Mouse (Mus musculus) lung, postnatal 0 days (tissue): ENCODE measurements around the gene Slc38a9. TPM values are rescaled to one million over a fixed set of nuclear protein-coding genes. Genes with fewer than 3 reads are reported as not detected.

Source experiments
- ATAC-seq: fragments of 200-750 bp; cut with Nextera tagmentation; 2 replicates; pipeline ENCODE4 v1.8.0; 2017; ENCODE audit warnings: moderate library complexity
- DNase-seq: peaks from one replicate; pipeline ENCODE4 v3.0.0-alpha.2; 2016; ENCODE audit warnings: low spot score
- H3K27ac ChIP-seq: fragments of 300-500 bp; sonication (generic); 2 replicates; pipeline ENCODE4 v1.5.1; 2014; ENCODE audit warnings: antibody characterized with exemption, mild to moderate bottlenecking, low read length, mixed read lengths
- H3K27me3 ChIP-seq: fragments of 300-500 bp; sonication (generic); replicated peaks from 2 replicates; pipeline ENCODE4 v1.6.1; 2014; ENCODE audit warnings: low read length, mixed read lengths; ENCODE audit not compliant: insufficient read depth
- H3K36me3 ChIP-seq: fragments of 300-500 bp; sonication (generic); 2 replicates; pipeline ENCODE4 v1.6.1; 2014; ENCODE audit warnings: low read length, mixed read lengths; ENCODE audit not compliant: insufficient read depth
- H3K4me1 ChIP-seq: fragments of 300-500 bp; sonication (generic); 2 replicates; pipeline ENCODE4 v1.6.1; 2014; ENCODE audit warnings: antibody characterized with exemption, low read depth, low read length, mixed read lengths; ENCODE audit not compliant: insufficient read depth
- H3K4me2 ChIP-seq: fragments of 300-500 bp; sonication (generic); replicated peaks from 2 replicates; pipeline ENCODE4 v1.6.1; 2014; ENCODE audit warnings: low read depth, mild to moderate bottlenecking, low read length, moderate library complexity, mixed read lengths
- H3K4me3 ChIP-seq: fragments of 300-500 bp; sonication (generic); 2 replicates; pipeline ENCODE4 v1.5.1; 2014; ENCODE audit warnings: low read depth, low read length
- H3K9ac ChIP-seq: fragments of 300-500 bp; sonication (generic); replicated peaks from 2 replicates; pipeline ENCODE4 v1.6.1; 2014; ENCODE audit warnings: low read depth, mild to moderate bottlenecking
- H3K9me3 ChIP-seq: fragments of 300-500 bp; sonication (generic); 2 replicates; pipeline ENCODE4 v1.6.1; 2016; ENCODE audit warnings: low read length, mixed read lengths
- CTCF ChIP-seq: IDR thresholded peaks from 2 replicates; pipeline ENCODE4 v1.5.1; 2016; ENCODE audit warnings: antibody characterized with exemption, mild to moderate bottlenecking
- EP300 ChIP-seq: IDR thresholded peaks from 2 replicates; pipeline ENCODE4 v1.6.1; 2016; ENCODE audit warnings: antibody characterized with exemption, mild to moderate bottlenecking, control low read depth
- WGBS: fragments of 180-500 bp; shearing (Covaris S2); extraction: QIAGEN DNeasy Blood & Tissue Kit; methylation state at CpG from one replicate; pipeline ENCODE4 v1.1.7; 2014; 5-methylcytosine and 5-hydroxymethylcytosine counted together
- polyA plus RNA-seq: library from polyadenylated mRNA; unstranded; fragments of >200 nt; fragmentation: Nextera tagmentation; extraction: Ambion mirVana; gene quantifications from 2 replicates; pipeline ENCODE4 v1.2.1, GENCODE M21; 2015

The Slc38a9 gene
- polyA plus RNA-seq, 1 experiment from 2014 or later: 15.3 TPM

DNA sequence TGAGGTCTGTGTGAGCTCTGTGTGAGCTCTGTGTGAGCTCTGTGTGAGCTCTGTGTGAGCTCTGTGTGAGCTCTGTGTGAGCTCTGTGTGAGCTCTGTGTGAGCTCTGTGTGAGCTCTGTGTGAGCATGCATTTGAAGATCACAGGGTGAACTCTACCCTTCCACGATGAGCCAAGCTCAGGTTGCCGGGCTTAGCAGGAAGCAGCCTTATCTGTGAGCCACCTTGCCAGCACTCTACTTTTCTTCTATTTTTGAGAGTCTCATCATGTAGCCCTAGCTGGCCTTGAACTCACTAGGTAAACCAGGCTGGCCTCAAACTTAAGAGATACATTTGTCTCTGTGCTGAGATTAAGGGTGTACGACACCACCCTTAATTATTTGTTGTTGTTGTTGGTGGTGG lies 24.1 kb upstream of the Slc38a9 start:
- ATAC-seq: no peak
- Histone ChIP-seq H3K9me3 (no peaks in the 10 kb centered on the region), H3K27me3 (no peaks in the 10 kb centered on the region), H3K4me3 (no peak overlapping the region), H3K27ac (no peak overlapping the region), H3K4me1 (no peaks in the 10 kb centered on the region), H3K9ac (no peak overlapping the region), H3K36me3 (no peaks in the 10 kb centered on the region), H3K4me2 (no peak overlapping the region)
- 34% methylated on average over 3 of the region's 3 CpGs for WGBS
- no peak for DNase-seq
- TF ChIP-seq CTCF (no peak), EP300 (no peak)

DNA sequence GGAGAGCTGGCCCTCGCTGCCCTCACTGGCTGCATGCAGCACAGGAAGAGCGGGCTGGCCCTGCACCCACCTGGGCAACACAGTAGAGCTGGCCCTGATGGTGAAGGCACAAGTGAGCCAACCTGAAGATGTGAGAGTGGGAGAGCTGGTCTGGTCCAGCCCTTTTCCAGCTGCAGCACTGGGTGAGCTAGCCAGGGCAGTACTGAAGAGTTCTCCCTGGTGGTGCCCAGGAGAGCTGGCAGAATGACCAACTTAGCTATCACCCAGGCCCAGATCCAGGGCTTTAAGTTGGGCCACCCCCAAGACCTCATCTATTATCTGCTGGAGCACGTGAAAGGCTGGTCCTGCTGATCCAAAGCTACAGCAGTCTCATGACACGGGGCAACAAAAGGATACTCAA lies 21.4 kb upstream of the Slc38a9 start:
- Histone ChIP-seq H3K27ac (no peak overlapping the region), H3K4me3 (no peak overlapping the region), H3K36me3 (no peaks in the 10 kb centered on the region), H3K9me3 (no peaks in the 10 kb centered on the region), H3K27me3 (no peaks in the 10 kb centered on the region), H3K4me1 (no peaks in the 10 kb centered on the region), H3K4me2 (no peak overlapping the region), H3K9ac (no peak overlapping the region)
- DNase-seq (no peak), ATAC-seq (no peak)
- no peak for TF ChIP-seq EP300
- TF ChIP-seq CTCF: no peak
- 60% methylated on average over 4 of the region's 4 CpGs for WGBS

DNA sequence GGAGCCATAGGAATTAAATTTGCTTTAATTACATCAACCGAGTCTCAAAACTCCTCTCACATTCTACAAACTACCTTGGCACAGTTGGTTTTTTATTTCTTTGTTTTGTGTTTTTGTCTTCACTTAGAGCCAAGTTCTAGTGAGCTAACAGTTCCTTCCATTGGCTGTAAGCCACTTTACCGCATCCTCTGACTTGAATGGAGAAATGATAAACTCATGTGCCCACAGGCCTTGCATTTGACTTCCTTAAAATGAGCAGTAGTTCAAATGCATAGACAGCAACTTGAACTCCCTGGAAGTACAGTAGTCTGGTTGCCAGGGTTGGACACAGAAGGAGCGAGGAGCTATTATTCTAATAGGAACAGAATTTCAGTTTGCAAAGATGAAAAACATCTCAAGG lies 17.7 kb upstream of the Slc38a9 start:
- ATAC-seq (no peak), DNase-seq (peak; percentile 26)
- H3K36me3 ChIP-seq: no peaks in the 10 kb centered on the region
- no peaks in the 10 kb centered on the region for H3K4me1 ChIP-seq
- 89% methylated on average over 3 of the region's 3 CpGs for WGBS
- TF ChIP-seq CTCF (no peak), EP300 (no peak)
- no peak overlapping the region for H3K4me2 ChIP-seq
- no peaks in the 10 kb centered on the region for H3K27me3 ChIP-seq
- H3K9me3 ChIP-seq: no peaks in the 10 kb centered on the region
- H3K9ac ChIP-seq: no peak overlapping the region
- H3K4me3 ChIP-seq: no peak overlapping the region
- H3K27ac ChIP-seq: no peak overlapping the region

DNA sequence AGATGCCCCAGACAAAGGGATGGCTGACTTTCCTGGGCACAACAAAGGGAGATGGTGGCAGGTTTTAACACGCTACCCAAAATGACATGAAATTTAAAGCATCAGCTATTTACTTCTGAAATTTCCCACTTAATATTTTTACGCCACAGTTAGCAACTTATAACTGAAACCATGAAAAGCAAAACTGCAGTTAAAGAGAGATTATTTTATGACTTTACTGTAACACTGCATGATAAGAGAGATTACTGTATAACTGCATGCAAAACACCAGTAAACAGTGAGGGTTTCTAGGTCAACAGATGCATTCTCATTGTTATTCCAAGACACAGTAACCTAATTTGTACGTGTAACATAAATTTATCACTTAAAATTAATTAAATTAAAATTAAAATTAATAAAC lies 15.6 kb upstream of the Slc38a9 start:
- no peak for TF ChIP-seq EP300
- Histone ChIP-seq H3K4me1 (no peaks in the 10 kb centered on the region), H3K9me3 (no peaks in the 10 kb centered on the region), H3K9ac (no peak overlapping the region), H3K4me2 (no peak overlapping the region), H3K36me3 (no peaks in the 10 kb centered on the region), H3K27ac (no peak overlapping the region), H3K27me3 (no peaks in the 10 kb centered on the region), H3K4me3 (no peak overlapping the region)
- 78% methylated on average over 3 of the region's 3 CpGs for WGBS
- no peak for ATAC-seq
- DNase-seq: no peak

DNA sequence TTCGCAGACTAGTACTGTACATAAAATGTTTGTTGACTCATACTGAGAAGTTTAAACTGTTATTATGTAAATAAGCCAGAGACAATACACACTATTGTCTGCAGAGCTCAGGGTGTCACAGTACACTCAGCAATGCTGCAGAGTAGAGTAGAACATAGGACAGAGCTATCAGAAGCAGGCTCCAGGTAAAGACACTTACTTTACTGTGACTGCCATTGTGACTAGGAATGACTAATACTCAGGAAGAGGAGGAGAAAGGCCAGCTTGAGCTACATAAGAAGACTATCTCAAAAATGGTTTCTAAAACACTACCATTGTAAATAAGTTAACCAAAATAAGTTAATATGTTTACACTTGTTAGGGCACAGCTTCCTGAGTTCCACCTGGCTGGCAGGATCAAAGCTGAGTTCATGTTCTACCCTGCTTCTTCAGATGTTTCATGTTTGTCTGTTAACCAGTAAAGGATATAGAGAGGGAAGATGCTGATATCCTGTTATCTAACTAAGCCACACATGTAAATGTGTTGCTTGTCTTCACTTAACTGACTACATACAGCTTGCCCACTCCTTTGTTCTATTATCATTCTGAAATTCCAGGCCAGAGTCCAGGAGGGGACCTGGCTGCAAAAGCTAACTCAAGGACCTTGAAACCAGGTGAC lies 14.9 kb upstream of the Slc38a9 start:
- Histone ChIP-seq H3K4me3 (no peak overlapping the region), H3K4me2 (no peak overlapping the region), H3K9me3 (no peaks in the 10 kb centered on the region), H3K36me3 (no peaks in the 10 kb centered on the region), H3K9ac (no peak overlapping the region), H3K4me1 (no peaks in the 10 kb centered on the region), H3K27me3 (no peaks in the 10 kb centered on the region), H3K27ac (no peak overlapping the region)
- ATAC-seq: no peak
- no peak for DNase-seq
- WGBS: 76% methylated on average over 1 of the region's 1 CpGs
- TF ChIP-seq CTCF (no peak), EP300 (no peak)

DNA sequence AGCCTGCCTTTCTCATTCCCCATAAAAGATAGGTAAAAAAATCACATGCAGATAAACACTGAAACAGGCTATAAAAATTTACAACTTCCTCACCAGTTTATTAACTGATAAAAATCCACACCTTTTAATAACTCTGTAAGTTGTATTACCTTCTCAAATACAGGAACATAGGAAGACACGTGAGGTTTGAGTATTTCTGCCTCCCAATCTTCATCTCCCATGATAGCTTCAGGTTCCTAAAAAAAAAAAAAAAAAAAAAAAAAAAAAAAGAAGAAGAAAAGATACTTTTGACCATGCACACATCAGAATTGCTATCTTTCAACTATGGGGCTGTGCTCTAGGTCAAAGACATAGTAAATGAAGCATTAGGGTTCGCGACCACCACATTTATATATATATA lies 9.4 kb upstream of the Slc38a9 start:
- ATAC-seq (no peak), DNase-seq (no peak)
- no peak overlapping the region for H3K4me3 ChIP-seq
- no peak overlapping the region for H3K4me2 ChIP-seq
- H3K27me3 ChIP-seq: no peaks in the 10 kb centered on the region
- H3K9me3 ChIP-seq: peaks cover 6% of the 10 kb centered on the region; the same call in 1 of the 2 replicates
- H3K4me1 ChIP-seq: no peaks in the 10 kb centered on the region
- no peaks in the 10 kb centered on the region for H3K36me3 ChIP-seq
- TF ChIP-seq EP300 (no peak), CTCF (no peak)
- no peak overlapping the region for H3K9ac ChIP-seq
- 85% methylated on average over 3 of the region's 3 CpGs for WGBS
- no peak overlapping the region for H3K27ac ChIP-seq

DNA sequence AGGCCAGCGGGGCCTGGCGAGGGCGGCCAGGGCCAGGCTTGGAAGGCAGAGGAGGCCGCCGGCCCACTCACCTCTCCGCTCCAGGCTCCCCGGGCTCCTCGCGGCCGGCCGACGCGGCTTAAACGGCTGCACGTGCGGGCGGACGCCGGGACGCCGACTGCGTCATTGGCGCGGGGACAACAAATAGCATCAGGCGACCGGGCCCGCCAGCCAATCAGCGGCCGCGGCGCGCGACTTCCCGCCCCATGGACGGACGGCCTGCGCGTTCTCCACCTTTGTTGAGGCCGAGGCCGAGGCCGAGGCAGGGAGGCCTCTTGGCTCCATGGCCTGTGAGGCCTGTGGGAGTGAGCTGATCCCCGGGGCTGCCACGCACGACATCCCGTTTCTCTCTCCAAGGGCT lies 8.3 kb upstream of the Slc38a9 start, which contains the start of gene Ddx4:
Ddx4 (minus strand) TSS at position 271 of the 400 bp plus-strand sequence.
- no peak within 1 kb of the TSS for H3K4me2 ChIP-seq
- ATAC-seq: no peak
- no peaks in the 10 kb centered on the region for H3K4me1 ChIP-seq
- no peak within 1 kb of the TSS for H3K27ac ChIP-seq
- H3K9me3 ChIP-seq: peaks cover 6% of the 10 kb centered on the region; the same call in 1 of the 2 replicates
- no peak for TF ChIP-seq CTCF
- no peak within 1 kb of the TSS for H3K9ac ChIP-seq
- 74% methylated on average over 44 of the region's 45 CpGs for WGBS
- no peak for DNase-seq
- H3K36me3 ChIP-seq: no peaks in the 10 kb centered on the region
- H3K27me3 ChIP-seq: no peaks in the 10 kb centered on the region
- H3K4me3 ChIP-seq: no peak within 1 kb of the TSS
